Mouse (Mus musculus): ENCODE results near the gene Dock9.
"Not testable (repeated sequence)": the region's sequence is repeated elsewhere in the genome, so short reads cannot be mapped to it uniquely, and the experiment has no call there.

Gene Dock9

GRCm38 (mm10) chr14:121705644-121706043 lies 92.0 kb downstream of the Dock9 start:
- in situ Hi-C loops (cut with MboI, MseI): no loop called here

DNA sequence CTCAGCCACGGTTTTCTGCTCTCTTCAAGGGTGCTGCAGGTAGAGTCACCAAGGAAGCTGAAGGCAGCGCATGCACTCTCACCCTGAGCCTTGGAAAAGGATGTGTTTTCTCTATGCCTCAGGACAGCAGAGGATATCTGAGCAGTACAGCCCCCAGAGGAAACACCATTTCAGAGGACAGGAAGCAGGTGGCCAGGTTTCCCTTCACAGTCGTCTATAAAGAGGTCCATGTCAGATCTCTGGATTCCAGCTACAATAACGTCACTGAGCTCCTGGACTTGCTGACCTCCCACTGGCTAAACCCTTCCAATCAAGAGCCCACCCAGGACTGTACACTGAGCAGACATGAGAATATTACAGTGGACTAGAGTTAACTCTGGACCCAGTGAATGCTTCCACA lies 95.1 kb downstream of the Dock9 start:
- in situ Hi-C loops (cut with MboI, MseI): no loop called here

DNA sequence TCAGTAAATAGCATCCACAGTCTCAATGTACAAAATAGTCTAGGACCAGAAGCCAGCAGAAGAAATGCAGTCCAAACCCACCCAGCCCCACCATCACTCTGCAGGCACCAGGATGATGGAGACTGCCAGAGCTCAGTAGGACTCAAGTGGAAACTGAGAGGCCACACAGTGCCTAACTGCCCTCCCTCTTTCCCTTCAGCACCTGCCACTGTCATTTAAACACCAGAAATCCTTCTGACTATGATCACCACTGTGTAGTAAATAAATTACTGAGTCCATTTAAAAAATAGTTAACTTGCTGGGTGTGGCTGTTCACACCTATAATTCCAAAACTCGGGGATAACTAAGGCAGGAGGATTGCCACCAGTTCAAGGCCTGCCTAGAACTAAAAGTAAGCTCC lies 97.6 kb downstream of the Dock9 start:
- in situ Hi-C loops (cut with MboI, MseI): no loop called here

- in situ Hi-C loops (cut with MboI, MseI): no loop called here
These were observed 99.1 kb downstream of the Dock9 start for GRCm38 (mm10) chr14:121698620-121698950.

DNA sequence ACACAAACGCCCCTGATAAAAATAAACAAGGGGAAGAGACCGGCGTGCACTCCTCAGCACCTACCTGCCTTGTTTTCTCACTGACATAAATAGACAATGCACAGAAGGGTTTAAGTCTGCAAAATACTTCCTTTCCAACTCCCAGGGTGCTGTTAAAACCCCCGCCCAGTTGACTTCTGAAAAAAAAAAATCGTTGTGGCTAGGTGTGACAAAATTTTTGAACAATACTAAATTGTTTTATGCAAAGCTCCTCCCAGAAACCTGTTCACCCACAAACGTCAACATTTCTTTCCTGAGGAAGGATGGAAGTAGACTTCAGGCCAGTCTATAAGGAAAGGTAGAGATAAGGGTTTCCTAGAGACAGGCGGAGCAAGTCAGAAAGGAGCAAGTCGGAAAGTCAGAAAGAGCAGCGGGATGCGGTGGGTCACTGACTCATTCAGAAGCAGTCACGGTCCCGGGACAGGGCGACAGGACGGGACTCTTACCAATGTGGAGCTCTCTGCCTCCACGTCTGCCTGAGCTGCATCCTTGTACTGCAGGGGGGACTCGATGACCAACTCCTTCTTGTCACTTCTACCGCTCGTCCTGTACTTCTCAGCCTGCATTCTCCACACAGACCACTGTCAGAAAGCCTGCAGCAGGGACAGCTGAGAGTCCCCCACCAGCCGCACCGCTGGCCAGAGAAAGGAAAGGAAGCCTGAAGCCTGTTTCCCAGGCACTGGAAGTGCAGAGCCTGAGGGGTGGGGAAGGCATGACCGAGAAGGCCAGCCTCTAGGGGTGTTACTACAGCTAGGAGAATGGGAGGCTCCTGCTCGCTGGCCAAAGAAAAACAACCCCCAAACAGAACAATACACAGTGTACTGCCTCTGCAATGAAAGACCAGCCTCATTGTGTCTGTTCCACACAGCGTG lies 99.7 kb downstream of the Dock9 start:
- in situ Hi-C loops (cut with MboI, MseI): no loop called here

DNA sequence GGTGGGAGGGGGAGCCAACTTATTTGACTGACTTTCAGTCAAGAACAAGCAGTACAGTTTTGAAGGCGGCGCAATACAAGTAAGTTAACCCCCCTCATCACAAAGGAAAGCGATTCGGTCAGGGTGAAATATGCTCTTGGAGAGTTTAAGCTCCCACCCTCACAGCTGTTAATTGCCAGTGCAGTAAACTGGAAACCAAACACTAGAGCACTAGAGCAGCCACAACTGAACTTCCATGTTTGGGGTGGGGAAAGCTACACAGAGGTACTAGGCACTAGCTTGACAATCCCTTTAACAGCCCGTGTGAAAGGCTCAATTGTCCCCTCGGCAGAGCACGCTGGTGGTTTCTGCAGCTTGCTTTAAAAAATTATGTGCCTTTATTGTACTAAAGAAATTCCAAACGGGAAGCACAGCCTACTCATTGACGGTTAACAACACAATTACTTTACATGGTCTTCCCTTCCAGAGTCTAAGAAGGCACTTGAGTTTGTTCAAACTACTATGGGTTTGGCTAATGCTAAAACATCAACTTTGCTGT lies 100.4 kb downstream of the Dock9 start:
- in situ Hi-C loops (cut with MboI, MseI): no loop called here

- in situ Hi-C loops (cut with MboI, MseI): no loop called here
These were observed 101.1 kb downstream of the Dock9 start for GRCm38 (mm10) chr14:121696429-121697118.

DNA sequence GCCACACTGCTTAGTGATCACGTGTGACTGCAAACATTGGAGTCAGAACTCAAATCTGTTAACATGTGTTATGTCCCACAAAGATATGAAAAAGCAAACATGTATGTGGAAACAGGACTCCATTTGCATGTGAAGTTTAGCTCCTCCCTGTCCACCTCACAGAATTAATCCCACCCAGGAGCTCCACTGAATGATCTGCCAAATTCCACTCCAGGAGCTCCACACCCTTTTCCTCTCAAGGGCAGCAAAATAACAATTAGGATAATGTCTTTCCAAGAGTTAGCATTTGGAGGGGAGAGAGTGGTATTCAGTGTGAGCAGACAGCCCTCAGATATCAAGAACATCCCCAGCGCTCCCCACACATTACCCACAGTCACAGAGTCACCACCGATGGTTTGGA lies 102.9 kb downstream of the Dock9 start:
- in situ Hi-C loops (cut with MboI, MseI): no loop called here

- in situ Hi-C loops (cut with MboI, MseI): no loop called here
These were observed 103.5 kb downstream of the Dock9 start for GRCm38 (mm10) chr14:121693991-121694594.

GRCm38 (mm10) chr14:121689649-121690048 lies 108.0 kb downstream of the Dock9 start:
- in situ Hi-C loops (cut with MboI, MseI): not testable (repeated sequence)

DNA sequence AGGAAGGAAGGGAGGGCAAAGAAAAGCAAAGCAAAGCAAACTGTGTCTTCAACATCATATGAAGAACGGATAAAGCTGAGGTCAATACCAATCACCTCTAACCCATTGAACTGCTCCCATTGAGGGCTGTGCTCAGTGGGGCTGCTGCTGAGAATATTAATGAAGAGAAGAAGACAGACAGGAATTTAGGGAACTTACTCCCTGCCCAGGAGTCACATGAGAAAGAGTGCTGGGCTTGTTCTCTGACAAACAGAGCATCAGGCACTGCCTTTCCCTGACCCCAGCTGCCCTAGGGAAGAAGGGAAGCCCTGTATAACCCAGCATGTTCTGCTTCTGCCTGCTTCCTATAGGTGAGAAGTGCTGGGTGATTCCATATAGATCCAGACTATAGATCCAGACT lies 109.5 kb downstream of the Dock9 start:
- in situ Hi-C loops (cut with MboI, MseI): no loop called here

DNA sequence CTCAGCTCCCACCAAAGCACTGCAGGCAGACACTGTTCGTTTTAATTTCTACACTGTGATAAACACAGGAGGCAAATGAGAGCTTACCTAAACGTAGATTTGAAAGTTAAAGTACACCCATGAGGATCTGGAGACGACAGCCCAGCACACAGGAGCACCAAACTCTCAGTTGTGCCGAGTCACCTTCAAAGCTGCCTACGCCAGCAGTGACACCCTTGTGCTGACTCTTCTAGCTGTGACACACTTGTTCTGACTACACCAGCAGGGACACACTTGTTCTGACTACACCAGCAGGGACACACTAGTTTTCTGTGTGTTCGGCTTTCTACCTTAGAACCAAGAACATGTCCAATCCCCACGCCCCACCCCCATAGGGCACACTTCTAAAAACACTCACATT lies 110.4 kb downstream of the Dock9 start:
- in situ Hi-C loops (cut with MboI, MseI): no loop called here

DNA sequence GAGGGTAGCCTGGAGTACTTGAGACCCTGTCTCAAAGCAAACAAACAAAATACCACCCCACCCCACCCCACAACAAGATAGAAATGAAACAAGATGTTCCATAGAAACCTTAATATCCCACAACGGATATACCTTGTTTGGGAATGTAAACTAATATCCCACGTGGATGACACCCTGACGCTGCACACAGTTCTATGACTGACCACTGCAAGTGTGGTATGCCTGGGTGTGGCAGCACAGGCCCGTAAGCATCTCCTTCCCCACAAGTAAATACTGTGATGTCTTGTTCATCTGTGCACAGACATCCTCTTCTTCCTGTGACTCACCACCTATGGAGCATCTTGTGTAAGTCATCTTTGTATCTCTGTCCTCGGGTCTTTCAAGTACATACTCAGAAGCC lies 118.7 kb downstream of the Dock9 start:
- in situ Hi-C loops (cut with MboI, MseI): no loop called here

DNA sequence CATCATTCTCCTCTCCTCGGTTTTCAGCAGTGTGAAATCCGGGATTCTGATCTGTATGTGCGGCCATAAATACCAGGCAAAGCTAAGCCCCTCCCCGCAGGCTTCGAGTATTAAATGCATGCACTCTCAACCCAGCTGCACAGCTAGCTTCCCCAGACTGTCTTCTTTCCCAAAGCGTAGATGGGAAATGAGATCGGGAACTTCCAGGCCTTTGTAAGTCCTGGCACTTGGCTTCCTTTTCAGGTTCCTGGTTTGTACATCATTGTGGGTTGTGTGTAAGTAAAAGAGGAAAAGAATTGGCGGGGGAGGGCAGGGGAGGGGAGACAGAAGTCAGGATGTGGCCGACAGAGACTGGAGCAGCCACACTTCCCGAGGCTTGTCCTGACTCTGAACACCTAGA lies 119.2 kb downstream of the Dock9 start:
- in situ Hi-C loops (cut with MboI, MseI): no loop called here

DNA sequence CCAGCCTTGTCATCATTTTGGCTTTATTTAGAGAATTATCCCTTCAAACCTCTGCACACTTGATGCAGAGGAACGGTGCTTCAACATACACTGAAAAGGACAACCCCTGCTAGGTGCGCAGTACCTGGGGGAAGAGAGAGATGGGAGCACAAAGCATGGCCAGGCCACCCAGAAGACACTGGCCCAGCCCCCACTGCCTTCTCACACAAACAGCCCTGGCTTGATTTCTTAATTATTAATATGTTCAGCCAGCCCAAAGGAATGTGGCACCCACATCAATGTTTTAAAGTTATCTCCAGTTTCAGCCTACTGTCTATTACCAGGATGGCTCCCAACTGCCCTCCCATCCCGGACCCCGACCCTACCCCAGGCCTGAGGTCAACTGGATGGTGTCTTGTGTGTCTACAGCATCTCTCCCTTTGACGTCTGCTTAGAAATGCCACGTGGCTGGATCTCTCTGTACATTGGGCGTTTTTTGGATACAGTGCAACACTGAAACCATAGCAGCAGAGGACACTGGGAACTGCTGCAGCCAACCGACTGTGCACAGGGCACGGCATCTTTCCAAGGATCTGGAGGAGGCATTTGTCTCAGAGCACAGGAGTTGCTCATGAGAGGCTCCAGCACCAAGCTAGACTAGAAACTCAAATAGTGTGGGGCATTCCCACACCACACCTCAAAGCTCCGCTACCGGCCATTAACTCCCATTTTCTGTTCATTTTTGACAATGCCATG lies 120.9 kb downstream of the Dock9 start:
- in situ Hi-C loops (cut with MboI, MseI): no loop called here

DNA sequence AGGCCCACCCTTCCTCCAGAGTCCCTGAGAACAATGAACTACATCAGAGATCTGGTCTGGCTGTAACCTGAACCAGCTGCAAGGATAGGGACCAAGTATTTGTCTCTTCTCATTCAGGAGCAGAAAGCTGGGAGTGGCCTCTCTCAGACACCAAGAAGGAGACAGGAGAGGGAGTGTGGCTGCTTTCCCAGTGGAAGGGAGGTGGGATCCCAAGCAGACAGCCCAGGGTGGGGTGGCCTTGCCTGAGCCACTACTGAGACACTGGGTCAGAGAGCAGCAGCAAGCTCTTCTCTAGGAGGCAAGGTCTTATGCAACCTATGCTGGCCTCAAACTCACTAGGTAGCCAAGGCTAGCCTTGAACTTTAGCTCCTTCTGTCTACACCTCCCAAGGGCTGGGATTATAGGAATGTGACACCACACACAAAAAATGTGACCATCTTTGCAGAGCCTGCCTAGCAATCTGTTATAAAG lies 121.5 kb downstream of the Dock9 start:
- in situ Hi-C loops (cut with MboI, MseI): no loop called here

DNA sequence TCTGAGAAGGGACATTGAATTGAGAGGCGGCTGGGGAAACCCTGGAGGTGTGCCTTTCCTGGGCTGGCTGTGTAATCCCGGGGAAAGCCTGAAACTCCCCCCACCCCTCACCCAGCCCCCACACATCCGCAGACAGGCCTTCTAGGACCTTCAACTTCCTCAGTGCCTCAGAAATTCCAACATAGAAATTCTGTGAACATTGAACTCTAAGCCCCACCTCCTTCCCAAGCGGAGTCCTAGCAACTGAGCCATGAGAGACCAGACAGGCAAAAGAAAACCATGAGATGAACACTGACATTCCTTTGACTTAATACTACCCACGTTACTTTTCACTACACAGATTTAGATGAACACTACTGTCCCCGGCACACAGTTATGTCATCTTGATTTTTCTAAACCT lies 122.1 kb downstream of the Dock9 start:
- in situ Hi-C loops (cut with MboI, MseI): no loop called here

GRCm38 (mm10) chr14:121675146-121675545 lies 122.5 kb downstream of the Dock9 start:
- in situ Hi-C loops (cut with MboI, MseI): no loop called here

DNA sequence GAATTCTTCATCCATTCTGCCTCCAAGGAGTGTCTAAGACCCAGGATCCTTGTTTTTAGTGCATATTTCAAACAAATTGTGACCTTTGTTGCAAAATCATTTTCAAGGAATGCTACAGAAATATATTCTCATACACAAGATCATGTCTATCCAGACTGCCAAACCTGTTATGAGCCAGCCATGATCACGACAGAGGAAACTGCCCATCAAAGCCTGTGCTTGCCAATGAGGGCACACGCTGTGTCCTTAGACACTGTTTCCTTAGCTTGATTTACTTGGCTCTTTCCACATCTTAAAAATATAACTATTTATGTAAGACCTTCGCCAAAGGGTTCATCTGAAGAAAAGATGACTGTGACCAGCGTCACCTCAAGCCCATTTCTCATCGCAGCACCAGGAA lies 127.6 kb downstream of the Dock9 start:
- in situ Hi-C loops (cut with MboI, MseI): no loop called here

- in situ Hi-C loops (cut with MboI, MseI): no loop called here
These were observed 130.9 kb downstream of the Dock9 start for GRCm38 (mm10) chr14:121666641-121667274.

- in situ Hi-C loops (cut with MboI, MseI): no loop called here
These were observed 131.9 kb downstream of the Dock9 start for GRCm38 (mm10) chr14:121665693-121666273.

All from T-helper 1 cell (primary cell).